Comparison of ENCODE assay signal across 8 mouse cellular contexts in the genomic region with DNA sequence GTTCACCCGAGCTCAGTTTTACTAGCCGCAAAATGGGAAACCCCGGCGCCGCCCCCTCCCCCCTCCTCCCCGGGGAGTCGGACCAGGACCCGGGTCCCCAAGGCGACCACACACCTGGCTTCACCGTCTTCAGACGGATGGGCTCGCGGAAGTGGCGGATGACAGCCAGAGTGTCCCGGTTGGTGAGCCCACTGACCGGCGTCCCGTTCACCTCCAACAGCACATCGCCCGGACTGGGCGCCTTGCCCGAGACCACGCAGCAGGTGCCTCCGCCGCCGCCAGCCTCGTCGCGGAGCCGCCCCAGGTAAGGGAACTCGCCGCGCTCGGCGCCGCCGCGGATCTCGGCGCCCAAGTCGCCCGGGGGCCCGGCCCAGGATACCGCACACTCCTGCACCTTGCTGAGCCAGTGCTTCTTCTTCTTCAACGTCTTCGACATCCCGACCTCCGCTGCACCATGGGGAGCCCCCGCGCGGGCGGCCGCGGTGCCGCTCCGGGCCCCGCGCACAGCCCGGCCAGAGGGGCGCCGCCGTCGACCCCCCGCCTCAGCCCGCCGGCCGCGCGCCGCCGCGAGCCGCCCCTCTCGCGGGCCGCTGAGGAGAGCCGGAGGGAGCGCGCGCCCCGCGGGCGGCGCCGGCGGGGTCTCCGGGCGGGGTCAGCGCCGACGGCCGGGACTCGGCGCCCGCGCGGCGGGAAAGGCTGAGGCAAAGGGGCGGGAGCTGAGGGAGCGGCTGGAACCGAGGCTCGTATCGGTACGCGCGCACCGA. TPM values are rescaled to one million over a fixed set of nuclear protein-coding genes. Genes with fewer than 3 reads are reported as not detected.
DNase-seq lines count a peak whose midpoint lies in the region; ATAC-seq and TF ChIP-seq lines count a peak whose summit lies in the region.

No protein-coding gene starts in this region.

- peak overlapping the region; percentile 74 for H3K4me2 ChIP-seq in hindbrain, embryonic 12.5 days (replicated peaks)
- peak overlapping the region; percentile 78 for H3K4me2 ChIP-seq in lung, postnatal 0 days (replicated peaks; ENCODE audit: low read depth, low read length)

- under 1% methylated on average over 86 of the region's 107 CpGs for WGBS in hindbrain, embryonic 12.5 days
- under 1% methylated on average over 74 of the region's 107 CpGs for WGBS in lung, postnatal 0 days

- peak overlapping the region; percentile 91 for H3K4me3 ChIP-seq in E14TG2a.4 (replicated peaks; ENCODE audit: low read length)
- peak overlapping the region; percentile 82 for H3K4me3 ChIP-seq in hindbrain, embryonic 12.5 days
- peak overlapping the region; percentile 85 for H3K4me3 ChIP-seq in lung, postnatal 0 days (ENCODE audit: low read depth, low read length)

- H3K27ac ChIP-seq in hindbrain, embryonic 12.5 days, result peak overlapping the region; percentile 95
- H3K27ac ChIP-seq in lung, postnatal 0 days (ENCODE audit: low read length), result peak overlapping the region; percentile 95

- peak overlapping the region; percentile 82 for H3K9ac ChIP-seq in hindbrain, embryonic 12.5 days
- H3K9ac ChIP-seq in lung, postnatal 0 days (replicated peaks; ENCODE audit: low read depth), result peak overlapping the region; percentile 76

- ATAC-seq in hindbrain, embryonic 12.5 days (ENCODE audit: low FRiP score), result peak; percentile 69
- peak; percentile 3; the same call in 1 of the 2 replicates for ATAC-seq in lung, postnatal 0 days

- TF ChIP-seq CTCF in E14TG2a.4 (conservative IDR thresholded peaks at IDR 0.05; ENCODE audit: low read length), result no peak
- peak; percentile 18; the same call in 1 of the 2 replicates for TF ChIP-seq CTCF in lung, postnatal 0 days (IDR thresholded peaks at IDR 0.05)

- H3K27me3 ChIP-seq in E14TG2a.4 (ENCODE audit: insufficient read depth, low read length), result peaks cover 14% of the 10 kb centered on the region
- H3K27me3 ChIP-seq in hindbrain, embryonic 12.5 days, result no peaks in the 10 kb centered on the region
- no peaks in the 10 kb centered on the region for H3K27me3 ChIP-seq in lung, postnatal 0 days (replicated peaks; ENCODE audit: insufficient read depth, low read length)

- DNase-seq in cerebellum, adult 11-12 months, result peak; percentile 72
- DNase-seq in frontal cortex, postnatal 14 days (ENCODE audit: low spot score in 2 of 2), result peak; percentile 38 to 40
- peak; percentile 41 to 43 for DNase-seq in layer of hippocampus, postnatal 14 days (ENCODE audit: low spot score in 2 of 2)
- DNase-seq in lung, postnatal 0 days (ENCODE audit: low spot score), result peak; percentile 53
- DNase-seq in right cerebral cortex, adult 2 months (ENCODE audit: low spot score in 2 of 2), result peak; percentile 33 to 45
- DNase-seq in urinary bladder, adult 2 months (ENCODE audit: low spot score), result peak; percentile 68

- TF ChIP-seq EP300 in lung, postnatal 0 days (IDR thresholded peaks at IDR 0.05), result no peak

- H3K9me3 ChIP-seq in E14TG2a.4 (ENCODE audit: low read length), result no peaks in the 10 kb centered on the region
- H3K9me3 ChIP-seq in hindbrain, embryonic 12.5 days (replicated peaks), result no peaks in the 10 kb centered on the region
- H3K9me3 ChIP-seq in lung, postnatal 0 days (ENCODE audit: low read length), result no peaks in the 10 kb centered on the region

- H3K36me3 ChIP-seq in E14TG2a.4 (ENCODE audit: insufficient read depth, low read length), result no peaks in the 10 kb centered on the region
- H3K36me3 ChIP-seq in hindbrain, embryonic 12.5 days, result no peaks in the 10 kb centered on the region
- H3K36me3 ChIP-seq in lung, postnatal 0 days (ENCODE audit: insufficient read depth, low read length), result no peaks in the 10 kb centered on the region

- peaks cover 22% of the 10 kb centered on the region for H3K4me1 ChIP-seq in E14TG2a.4 (replicated peaks; ENCODE audit: low read depth, low read length)
- H3K4me1 ChIP-seq in hindbrain, embryonic 12.5 days, result peaks cover 11% of the 10 kb centered on the region; the same call in 1 of the 2 replicates
- no peaks in the 10 kb centered on the region; the same call in 1 of the 2 replicates for H3K4me1 ChIP-seq in lung, postnatal 0 days (ENCODE audit: insufficient read depth, low read depth, low read length)

RNA-seq across cellular contexts. Expression of a gene that starts 0.5 kb away (rescaled TPM):
- polyA plus RNA-seq in hindbrain, embryonic 12.5 days (2016; fragmentation: Nextera tagmentation; extraction: Ambion mirVana), result 5.2 and 5.4 TPM in 2 replicates
- total RNA-seq in layer of hippocampus, postnatal 14 days (2021), result 10 to 100 TPM; 26.7 to 27.6 TPM
- polyA plus RNA-seq in lung, postnatal 0 days (2015; fragmentation: Nextera tagmentation; extraction: Ambion mirVana), result 7.0 and 11.3 TPM in 2 replicates
- polyA plus RNA-seq in urinary bladder, adult 2 months (2012; rRNA removed), result 19.4 and 21.3 TPM in 2 replicates

Comparison
In these comparisons a context has a peak if more than half of its experiments do, and no peak if none do; other contexts are left out.
1. Peak in every context shown above with its lines: DNase-seq, ATAC-seq, H3K4me3 ChIP-seq and H3K27ac ChIP-seq.